Mouse (Mus musculus): ENCODE measurements at regions not wholly inside any gene's neighbourhood (a gene's known extent, or its start where the extent isn't known, plus 50 kb on each side); places are given as distances from the start of the nearest gene placed in this dataset.
A peak's percentile ranks its signal among the peaks of the same experiment; 100 is the strongest.
"Not testable (repeated sequence)": the region's sequence is repeated elsewhere in the genome, so short reads cannot be mapped to it uniquely, and the experiment has no call there.

DNA sequence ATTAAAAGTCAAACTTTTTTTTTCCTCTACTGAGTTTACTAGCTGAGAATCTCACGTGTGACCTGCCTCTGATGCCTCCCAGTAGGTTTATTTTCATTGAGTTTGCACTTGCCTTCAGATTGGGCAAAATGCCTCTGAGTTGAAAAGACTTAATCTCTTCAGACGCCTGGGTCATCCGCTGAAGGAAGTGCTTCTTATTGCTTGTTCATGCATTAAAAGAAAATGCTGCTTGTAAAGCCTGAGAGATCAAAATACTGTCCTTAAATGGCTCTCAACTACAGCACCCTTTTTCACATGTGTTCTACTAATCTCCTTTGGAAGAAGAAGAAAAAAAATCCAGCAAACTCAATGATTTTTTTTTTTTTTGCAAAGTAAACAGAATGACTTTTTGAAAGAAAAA is 351.5 kb downstream of the Kcnh5 start:
- DNase-seq (ENCODE audit: low read depth, low spot score), result no peak

DNA sequence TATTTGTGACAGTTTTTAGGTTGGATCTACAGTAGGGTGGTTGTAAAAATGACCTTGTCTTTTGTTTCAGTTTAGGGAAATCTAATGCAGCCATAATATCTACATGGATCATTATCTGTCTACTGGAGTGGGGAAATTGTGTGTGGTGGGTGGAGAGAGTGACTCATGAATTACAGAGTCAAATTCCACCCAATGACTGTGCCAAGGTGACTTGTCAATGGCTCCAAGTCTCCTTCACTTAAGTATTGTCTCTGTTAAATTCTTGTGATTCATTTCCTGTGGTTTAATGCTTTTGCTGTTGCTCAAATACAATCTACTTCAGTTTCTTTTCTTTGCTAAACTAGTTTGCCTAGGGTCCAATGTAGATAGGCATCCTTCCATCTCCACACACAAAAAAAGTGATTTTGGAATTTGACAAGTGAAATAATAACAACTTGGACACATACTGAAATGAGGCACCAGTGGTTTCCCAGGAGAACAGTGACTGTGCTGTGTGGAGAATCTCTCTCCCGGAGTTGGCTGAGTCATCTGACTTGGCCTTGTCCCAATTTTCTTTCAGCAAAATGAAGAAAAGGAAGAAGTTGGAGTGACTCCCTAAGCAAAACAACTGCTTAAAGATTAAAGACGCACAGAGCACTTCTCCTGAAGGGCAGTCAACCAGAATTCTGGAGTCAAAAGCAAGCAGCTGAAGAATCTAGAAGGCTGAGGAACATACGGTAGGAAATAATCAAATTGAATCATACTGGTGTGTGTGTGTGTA is 352.2 kb downstream of the Kcnh5 start:
- DNase-seq (ENCODE audit: low read depth, low spot score), result no peak

GRCm38 (mm10) chr12:74816181-74816580 is 361.0 kb downstream of the Kcnh5 start:
- not testable (repeated sequence) for DNase-seq (ENCODE audit: low read depth, low spot score)

DNA sequence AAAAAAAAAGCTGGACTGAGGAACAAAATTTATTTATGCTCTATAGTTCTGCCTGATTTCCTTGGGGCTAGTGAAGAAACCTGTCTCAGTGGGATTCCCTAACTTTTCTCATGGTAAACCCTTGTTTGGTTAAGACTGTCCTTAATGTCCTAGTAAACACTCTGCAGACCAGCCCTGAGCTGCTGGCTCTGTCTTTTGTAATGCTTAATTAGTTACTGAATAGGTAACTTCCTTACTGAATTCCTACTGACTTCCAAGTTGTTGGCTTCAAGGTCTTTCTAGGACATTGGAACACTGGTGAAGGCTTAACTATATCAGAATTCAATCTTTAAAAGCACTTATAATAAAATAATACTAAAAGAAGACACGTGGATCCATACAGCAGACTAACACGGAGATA is 368.6 kb downstream of the Kcnh5 start:
- DNase-seq (ENCODE audit: low read depth, low spot score), result not testable (repeated sequence)

DNA sequence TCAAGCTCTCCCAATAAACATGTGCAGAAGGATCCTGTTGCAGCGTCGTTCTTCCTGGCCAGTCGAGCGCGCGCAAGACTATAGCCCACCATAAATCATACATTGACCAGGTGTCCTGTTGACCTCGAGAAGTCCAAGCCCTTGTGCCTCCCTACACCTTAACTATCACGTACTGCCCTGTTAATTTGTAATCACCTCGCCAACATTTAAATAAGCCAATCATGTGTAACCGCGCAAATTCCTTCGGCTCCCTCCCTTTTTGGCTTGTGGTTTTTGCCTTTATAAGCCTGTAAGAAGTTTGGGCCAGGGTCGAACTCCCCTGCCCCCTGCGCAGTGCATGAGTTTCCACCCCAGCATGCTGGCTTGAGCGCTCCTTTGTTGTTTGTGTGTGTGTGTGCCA is 369.2 kb downstream of the Kcnh5 start:
- DNase-seq (ENCODE audit: low read depth, low spot score), result not testable (repeated sequence)

DNA sequence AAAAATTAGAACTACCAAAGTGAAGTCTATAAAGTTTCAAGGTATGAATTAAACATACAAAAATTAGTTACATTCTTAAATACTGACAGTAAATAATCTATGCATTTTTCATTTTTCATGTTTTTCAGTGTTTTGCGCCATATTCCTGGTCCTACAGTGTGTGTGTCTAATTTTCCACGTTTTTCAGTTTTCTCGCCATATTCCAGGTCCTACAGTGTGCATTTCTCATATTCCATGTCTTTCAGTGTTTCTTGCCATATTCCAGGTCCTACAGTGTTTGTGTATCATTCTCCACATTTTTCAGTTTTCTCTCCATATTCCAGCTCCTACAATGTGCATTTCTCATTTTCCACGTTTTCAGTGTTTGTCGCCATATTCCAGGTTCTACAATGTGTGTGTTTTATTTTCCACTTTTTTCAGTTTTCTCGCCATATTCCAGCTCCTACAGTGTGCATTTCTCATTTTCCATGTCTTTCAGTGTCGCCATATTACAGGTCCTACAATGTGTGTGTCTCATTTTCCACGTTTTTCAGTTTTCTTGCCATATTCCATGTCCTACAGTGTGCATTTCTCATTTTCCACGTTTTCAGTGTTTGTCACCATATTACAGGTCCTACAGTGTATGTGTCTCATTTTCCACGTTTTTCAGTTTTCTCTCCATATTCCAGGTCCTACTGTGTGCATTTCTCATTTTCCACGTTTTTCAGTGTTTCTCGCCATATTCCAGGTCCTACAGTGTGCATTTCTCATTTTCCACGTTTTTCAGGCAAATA is 373.2 kb downstream of the Kcnh5 start:
- peak; percentile 78 for DNase-seq (ENCODE audit: low read depth, low spot score)

DNA sequence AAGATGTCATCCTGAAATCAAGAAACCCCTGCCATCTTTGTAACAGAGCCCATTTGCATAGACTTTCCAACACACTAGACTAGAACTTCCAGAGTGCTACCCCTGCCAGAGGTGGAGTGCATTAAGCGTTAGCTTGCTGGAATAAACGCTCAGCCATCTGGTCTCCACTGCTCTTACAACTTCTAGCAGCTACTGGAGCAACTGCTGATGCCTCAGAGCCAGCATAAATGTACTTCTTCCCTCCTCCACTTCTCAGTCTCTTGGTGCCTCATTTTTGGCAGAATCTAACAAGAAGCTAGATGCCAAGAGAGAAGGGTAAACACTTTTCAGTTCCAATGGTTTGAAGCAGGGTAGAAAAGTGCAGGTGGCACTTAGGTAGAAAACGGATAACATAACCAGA is 385.1 kb downstream of the Kcnh5 start:
- no peak for DNase-seq (ENCODE audit: low read depth, low spot score)

DNA sequence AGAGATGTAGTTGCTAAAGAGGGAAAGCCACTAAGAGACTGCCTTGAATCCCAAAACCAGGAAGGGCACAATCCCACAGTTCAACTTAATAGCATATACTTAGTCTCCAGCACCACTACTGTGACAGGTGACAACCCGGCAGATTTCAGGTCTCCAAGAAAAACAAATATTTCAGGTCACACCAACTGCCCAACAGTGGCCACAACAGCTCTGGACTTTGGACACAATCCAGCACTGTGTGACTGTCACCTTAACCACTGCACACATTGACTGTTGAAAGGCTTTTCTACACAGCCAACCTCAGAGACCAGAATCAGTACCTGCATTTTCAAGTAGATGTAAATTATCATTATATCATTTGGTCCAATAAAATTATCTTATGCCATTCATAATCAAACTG is 414.8 kb downstream of the Kcnh5 start:
- DNase-seq (ENCODE audit: low read depth, low spot score), result no peak

DNA sequence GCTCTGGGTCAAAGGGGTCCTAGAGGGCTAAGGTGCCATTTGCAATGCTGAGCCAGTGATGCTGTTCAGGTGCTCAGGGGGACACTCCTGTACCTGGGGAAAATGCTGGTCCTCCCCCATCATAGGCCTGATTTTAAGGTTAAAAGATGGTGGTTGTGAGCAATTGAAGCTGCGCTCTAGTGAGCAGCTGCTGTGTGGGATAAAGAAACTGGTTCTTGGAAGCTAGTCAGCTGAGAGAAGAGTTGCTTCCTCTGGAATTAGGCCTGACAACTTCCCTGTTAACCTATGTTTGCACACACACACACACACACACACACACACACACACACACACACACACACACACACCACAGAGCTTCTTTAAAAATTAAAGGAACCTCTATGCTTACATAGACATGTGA is 428.9 kb upstream of the Gm11042 start:
- DNase-seq (ENCODE audit: low read depth, low spot score), result no peak

DNA sequence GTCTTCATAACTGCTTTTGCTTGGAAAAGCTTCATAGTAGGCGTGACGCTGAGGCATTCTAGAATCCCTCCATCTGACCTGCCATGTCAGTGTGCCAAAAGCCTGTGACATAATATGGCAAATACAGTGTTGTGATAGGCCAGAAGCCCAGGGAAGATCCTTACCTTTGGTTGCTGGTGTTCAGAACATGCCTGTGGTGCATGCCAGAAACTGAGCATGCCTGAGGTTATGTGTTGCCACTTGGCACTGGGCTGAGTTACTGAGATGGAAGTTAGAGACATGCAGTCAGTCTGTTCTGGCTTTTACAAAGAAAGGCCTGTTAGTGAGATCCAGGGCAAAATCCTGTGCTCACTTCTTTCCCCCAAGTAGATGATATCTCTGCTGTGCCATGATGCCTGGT is 412.7 kb upstream of the Gm11042 start:
- no peak for DNase-seq (ENCODE audit: low read depth, low spot score)

- DNase-seq (ENCODE audit: low read depth, low spot score), result no peak
These were observed 363.0 kb upstream of the Gm11042 start for GRCm38 (mm10) chr12:74679149-74679548.

GRCm38 (mm10) chr12:74677835-74678234 is 361.6 kb upstream of the Gm11042 start:
- DNase-seq (ENCODE audit: low read depth, low spot score), result no peak

- no peak for DNase-seq (ENCODE audit: low read depth, low spot score)
These were observed 342.2 kb upstream of the Gm11042 start for GRCm38 (mm10) chr12:74658406-74658805.

DNA sequence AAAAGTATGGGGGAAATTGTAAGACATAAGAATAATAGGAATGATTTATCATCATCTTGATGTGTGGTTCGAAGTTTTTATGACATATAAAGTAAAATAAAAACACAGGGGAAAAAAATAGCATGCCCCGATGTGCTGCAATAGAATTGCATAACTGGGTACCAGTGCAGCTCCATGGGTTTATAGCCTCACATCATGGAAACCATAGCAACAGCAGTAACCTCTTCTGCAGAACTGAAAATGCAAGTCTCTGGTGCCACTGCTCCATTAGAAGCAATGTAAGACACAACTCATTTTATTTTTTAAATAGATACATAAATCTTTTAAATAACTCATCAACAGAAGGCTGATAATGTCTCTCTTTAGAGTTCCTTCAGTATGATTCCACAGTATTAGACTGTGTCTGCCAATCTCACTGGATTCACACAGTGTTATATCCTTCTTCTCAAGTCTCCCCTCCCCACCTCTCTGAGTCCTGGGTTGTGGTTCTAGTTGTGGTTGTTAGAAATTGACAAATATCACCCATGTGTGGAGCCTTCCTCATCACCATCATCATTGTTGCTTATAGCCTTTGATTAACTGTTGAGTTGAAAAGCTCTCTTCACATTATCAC is 340.9 kb upstream of the Gm11042 start:
- DNase-seq (ENCODE audit: low read depth, low spot score), result no peak

GRCm38 (mm10) chr12:74651256-74651655 is 335.1 kb upstream of the Gm11042 start:
- DNase-seq (ENCODE audit: low read depth, low spot score), result no peak

GRCm38 (mm10) chr12:74632827-74633226 is 316.6 kb upstream of the Gm11042 start:
- no peak for DNase-seq (ENCODE audit: low read depth, low spot score)

DNA sequence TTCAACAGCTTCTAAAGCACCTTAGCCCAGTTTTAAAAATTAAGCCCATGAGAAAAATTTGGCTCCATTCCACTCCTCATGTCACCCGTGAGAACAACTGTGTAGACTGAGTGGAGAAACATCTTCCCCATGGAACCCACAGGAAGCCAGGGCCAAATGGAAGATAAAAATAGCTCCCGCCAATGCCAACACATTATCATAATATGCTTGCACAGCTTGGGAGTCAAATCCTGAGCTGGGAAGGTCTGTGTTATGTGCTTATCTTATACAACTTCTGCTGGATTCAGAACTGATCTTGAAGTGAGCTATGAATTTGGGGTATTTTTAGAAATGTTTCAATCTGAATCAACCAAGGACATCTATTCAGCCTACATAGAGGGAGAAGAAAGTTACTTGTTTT is 279.0 kb upstream of the Gm11042 start:
- DNase-seq (ENCODE audit: low read depth, low spot score), result no peak

DNA sequence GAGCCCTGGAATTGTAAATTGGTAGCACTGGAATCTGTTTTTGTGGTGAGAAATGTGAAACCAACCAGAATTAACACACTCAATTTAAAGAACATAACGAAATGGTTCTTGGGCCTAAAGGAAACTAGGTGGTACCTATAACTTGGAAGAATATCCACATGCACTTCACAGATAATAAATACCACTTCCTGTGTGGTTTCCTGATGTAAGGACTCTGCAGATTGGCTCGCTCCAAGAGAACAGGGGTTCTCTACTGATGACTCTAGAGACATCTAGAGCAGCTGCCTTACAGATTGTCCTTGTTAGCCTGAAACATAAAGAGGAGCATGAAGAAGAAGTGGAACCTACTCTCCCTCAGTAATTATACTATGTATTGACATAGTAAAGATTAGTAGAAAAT is 238.4 kb upstream of the Gm11042 start:
- no peak for DNase-seq (ENCODE audit: low read depth, low spot score)

DNA sequence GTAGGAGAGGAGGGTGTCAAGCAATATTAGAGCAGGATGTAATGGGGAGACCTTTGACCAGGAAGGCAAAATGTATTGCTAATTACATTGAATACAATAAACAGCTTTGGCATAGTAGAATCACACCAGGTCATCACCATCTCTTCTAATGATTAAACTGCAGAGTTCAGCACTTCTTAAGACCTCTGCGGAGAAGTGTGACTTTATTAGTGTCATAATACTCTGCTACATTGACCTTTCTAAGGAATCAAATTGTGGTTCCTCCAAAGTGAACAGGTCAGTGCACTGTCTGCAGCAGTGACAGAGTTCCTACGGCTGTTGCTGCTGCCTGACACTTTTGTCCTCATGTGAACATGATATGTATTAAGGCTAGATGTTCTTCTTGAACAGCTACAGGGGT is 228.0 kb upstream of the Gm11042 start:
- DNase-seq (ENCODE audit: low read depth, low spot score), result no peak

DNA sequence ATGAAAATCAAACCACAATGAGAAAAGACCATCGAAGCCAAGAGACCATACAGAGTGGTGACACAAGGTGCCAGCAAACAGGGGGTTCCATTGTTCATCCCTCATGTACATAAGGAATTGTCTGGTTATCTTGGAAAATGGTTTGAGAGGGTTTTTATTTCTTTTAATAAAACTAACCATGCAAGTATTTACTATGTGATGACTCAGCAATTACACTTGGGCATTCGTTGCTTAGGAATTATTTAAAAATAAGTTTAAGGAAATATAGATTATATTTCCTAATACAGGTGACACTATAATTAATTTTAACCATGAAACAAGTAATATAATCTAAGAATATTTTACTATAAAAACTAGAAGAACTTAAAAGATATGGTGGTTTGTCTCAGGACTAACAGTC is 218.7 kb upstream of the Gm11042 start:
- DNase-seq (ENCODE audit: low read depth, low spot score), result no peak

GRCm38 (mm10) chr12:74528983-74529566 is 212.9 kb upstream of the Gm11042 start:
- DNase-seq (ENCODE audit: low read depth, low spot score), result no peak

DNA sequence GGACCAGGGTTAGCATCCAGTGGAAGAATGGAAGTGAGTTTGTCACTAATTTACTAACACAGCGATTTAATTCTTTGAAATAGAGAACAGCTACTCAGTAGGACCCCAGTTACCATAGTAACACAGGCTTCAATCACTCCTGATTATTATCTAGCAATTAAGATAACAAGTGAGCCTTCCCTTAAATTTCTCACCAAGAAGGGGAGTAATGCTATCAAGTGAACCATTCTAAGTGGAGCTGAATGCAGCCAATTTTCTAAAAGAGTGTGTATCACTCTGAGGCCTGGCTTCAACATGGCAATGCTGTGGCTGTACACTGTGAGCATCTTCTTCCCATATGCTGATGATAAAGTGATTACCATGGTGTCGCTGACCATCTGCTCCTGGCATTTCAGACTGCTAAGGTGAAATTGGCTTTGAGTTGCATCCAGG is 211.0 kb upstream of the Gm11042 start:
- DNase-seq (ENCODE audit: low read depth, low spot score), result no peak

Data from forelimb bud, embryonic 11.5 days (tissue).